Mouse (Mus musculus): Measurements from ENCODE around the gene Spc25. TPM values are rescaled to one million over a fixed set of nuclear protein-coding genes. Genes with fewer than 3 reads are reported as not detected.

Spc25 gene
- 231 and 241 TPM in 2 replicates for polyA plus RNA-seq (2014; fragmentation: Nextera tagmentation; extraction: Ambion mirVana)

GRCm38 (mm10) chr2:69205791-69206351 is at the start of gene Spc25:
Gene Spc25, minus strand, starts transcription at chr2:69206194.
- Histone ChIP-seq H3K4me1 (ENCODE audit: control insufficient read depth, insufficient read depth, low read length) (no peaks in the 10 kb centered on the region), H3K36me3 (replicated peaks; ENCODE audit: control insufficient read depth, insufficient read depth, low read depth, low read length) (peaks cover 4% of the 10 kb centered on the region), H3K9ac (replicated peaks; ENCODE audit: low read length) (peak within 1 kb of the TSS; percentile 86), H3K27me3 (ENCODE audit: control insufficient read depth, insufficient read depth, low read length) (no peaks in the 10 kb centered on the region), H3K27ac (replicated peaks; ENCODE audit: low read depth, low read length) (peak within 1 kb of the TSS; percentile 61; the same call in 1 of the 2 replicates), H3K4me3 (ENCODE audit: low read depth, low read length) (peak within 1 kb of the TSS; percentile 77), H3K9me3 (replicated peaks; ENCODE audit: control insufficient read depth, low read length) (no peaks in the 10 kb centered on the region), H3K4me2 (ENCODE audit: low read depth, low read length) (peak within 1 kb of the TSS; percentile 32)
- ATAC-seq (replicated peaks; ENCODE audit: insufficient number of reproducible peaks, low FRiP score, low TSS enrichment, low read depth) (peak; percentile 99), DNase-seq (ENCODE audit: low spot score) (peak; percentile 96)
- WGBS = under 1% methylated on average over 46 of the region's 46 CpGs

- H3K4me2 ChIP-seq (ENCODE audit: low read depth, low read length) = no peak overlapping the region
- H3K9ac ChIP-seq (replicated peaks; ENCODE audit: low read length) = no peak overlapping the region
- no peaks in the 10 kb centered on the region for H3K4me1 ChIP-seq (ENCODE audit: control insufficient read depth, insufficient read depth, low read length)
- DNase-seq (ENCODE audit: low spot score) (peak; percentile 1), ATAC-seq (replicated peaks; ENCODE audit: insufficient number of reproducible peaks, low FRiP score, low TSS enrichment, low read depth) (no peak)
- H3K27ac ChIP-seq (replicated peaks; ENCODE audit: low read depth, low read length) = no peak overlapping the region
- 39% methylated on average over 16 of the region's 16 CpGs for WGBS
- H3K36me3 ChIP-seq (replicated peaks; ENCODE audit: control insufficient read depth, insufficient read depth, low read depth, low read length) = no peaks in the 10 kb centered on the region
- no peaks in the 10 kb centered on the region for H3K27me3 ChIP-seq (ENCODE audit: control insufficient read depth, insufficient read depth, low read length)
- no peaks in the 10 kb centered on the region for H3K9me3 ChIP-seq (replicated peaks; ENCODE audit: control insufficient read depth, low read length)
- H3K4me3 ChIP-seq (ENCODE audit: low read depth, low read length) = no peak overlapping the region
Measured at GRCm38 (mm10) chr2:69248221-69248755, 42.3 kb upstream of the Spc25 start.

GRCm38 (mm10) chr2:69247081-69247480 is 41.1 kb upstream of the Spc25 start:
- H3K4me1 ChIP-seq (ENCODE audit: control insufficient read depth, insufficient read depth, low read length) = no peaks in the 10 kb centered on the region
- WGBS = 95% methylated on average over 1 of the region's 1 CpGs
- no peaks in the 10 kb centered on the region for H3K36me3 ChIP-seq (replicated peaks; ENCODE audit: control insufficient read depth, insufficient read depth, low read depth, low read length)
- H3K27me3 ChIP-seq (ENCODE audit: control insufficient read depth, insufficient read depth, low read length) = no peaks in the 10 kb centered on the region
- no peak overlapping the region for H3K4me3 ChIP-seq (ENCODE audit: low read depth, low read length)
- no peak overlapping the region for H3K4me2 ChIP-seq (ENCODE audit: low read depth, low read length)
- no peaks in the 10 kb centered on the region for H3K9me3 ChIP-seq (replicated peaks; ENCODE audit: control insufficient read depth, low read length)
- H3K9ac ChIP-seq (replicated peaks; ENCODE audit: low read length) = no peak overlapping the region
- DNase-seq (ENCODE audit: low spot score) (no peak), ATAC-seq (replicated peaks; ENCODE audit: insufficient number of reproducible peaks, low FRiP score, low TSS enrichment, low read depth) (no peak)
- no peak overlapping the region for H3K27ac ChIP-seq (replicated peaks; ENCODE audit: low read depth, low read length)

- ATAC-seq (replicated peaks; ENCODE audit: insufficient number of reproducible peaks, low FRiP score, low TSS enrichment, low read depth) = no peak
- 27% methylated on average over 2 of the region's 2 CpGs for WGBS
- Histone ChIP-seq H3K9me3 (replicated peaks; ENCODE audit: control insufficient read depth, low read length) (no peaks in the 10 kb centered on the region), H3K4me2 (ENCODE audit: low read depth, low read length) (no peak overlapping the region), H3K36me3 (replicated peaks; ENCODE audit: control insufficient read depth, insufficient read depth, low read depth, low read length) (no peaks in the 10 kb centered on the region), H3K9ac (replicated peaks; ENCODE audit: low read length) (no peak overlapping the region), H3K4me3 (ENCODE audit: low read depth, low read length) (no peak overlapping the region), H3K27me3 (ENCODE audit: control insufficient read depth, insufficient read depth, low read length) (no peaks in the 10 kb centered on the region), H3K27ac (replicated peaks; ENCODE audit: low read depth, low read length) (no peak overlapping the region), H3K4me1 (ENCODE audit: control insufficient read depth, insufficient read depth, low read length) (no peaks in the 10 kb centered on the region)
- no peak for DNase-seq (ENCODE audit: low spot score)
Measured at GRCm38 (mm10) chr2:69244924-69245323, 38.9 kb upstream of the Spc25 start.

GRCm38 (mm10) chr2:69239315-69239714 is 33.3 kb upstream of the Spc25 start:
- no peak for ATAC-seq (replicated peaks; ENCODE audit: insufficient number of reproducible peaks, low FRiP score, low TSS enrichment, low read depth)
- Histone ChIP-seq H3K27me3 (ENCODE audit: control insufficient read depth, insufficient read depth, low read length) (no peaks in the 10 kb centered on the region), H3K4me3 (ENCODE audit: low read depth, low read length) (no peak overlapping the region), H3K27ac (replicated peaks; ENCODE audit: low read depth, low read length) (no peak overlapping the region), H3K9ac (replicated peaks; ENCODE audit: low read length) (no peak overlapping the region), H3K4me1 (ENCODE audit: control insufficient read depth, insufficient read depth, low read length) (no peaks in the 10 kb centered on the region), H3K36me3 (replicated peaks; ENCODE audit: control insufficient read depth, insufficient read depth, low read depth, low read length) (no peaks in the 10 kb centered on the region), H3K4me2 (ENCODE audit: low read depth, low read length) (no peak overlapping the region), H3K9me3 (replicated peaks; ENCODE audit: control insufficient read depth, low read length) (no peaks in the 10 kb centered on the region)
- DNase-seq (ENCODE audit: low spot score) = no peak
- WGBS = 90% methylated on average over 9 of the region's 9 CpGs

- no peak overlapping the region for H3K9ac ChIP-seq (replicated peaks; ENCODE audit: low read length)
- no peaks in the 10 kb centered on the region for H3K9me3 ChIP-seq (replicated peaks; ENCODE audit: control insufficient read depth, low read length)
- H3K4me2 ChIP-seq (ENCODE audit: low read depth, low read length) = no peak overlapping the region
- 82% methylated on average over 5 of the region's 5 CpGs for WGBS
- no peaks in the 10 kb centered on the region for H3K27me3 ChIP-seq (ENCODE audit: control insufficient read depth, insufficient read depth, low read length)
- H3K36me3 ChIP-seq (replicated peaks; ENCODE audit: control insufficient read depth, insufficient read depth, low read depth, low read length) = no peaks in the 10 kb centered on the region
- no peak overlapping the region for H3K27ac ChIP-seq (replicated peaks; ENCODE audit: low read depth, low read length)
- ATAC-seq (replicated peaks; ENCODE audit: insufficient number of reproducible peaks, low FRiP score, low TSS enrichment, low read depth) (no peak), DNase-seq (ENCODE audit: low spot score) (no peak)
- H3K4me1 ChIP-seq (ENCODE audit: control insufficient read depth, insufficient read depth, low read length) = no peaks in the 10 kb centered on the region
- no peak overlapping the region for H3K4me3 ChIP-seq (ENCODE audit: low read depth, low read length)
Measured at GRCm38 (mm10) chr2:69234976-69235678, 29.1 kb upstream of the Spc25 start.

GRCm38 (mm10) chr2:69232101-69232500 is 26.1 kb upstream of the Spc25 start:
- ATAC-seq (replicated peaks; ENCODE audit: insufficient number of reproducible peaks, low FRiP score, low TSS enrichment, low read depth) (no peak), DNase-seq (ENCODE audit: low spot score) (no peak)
- Histone ChIP-seq H3K27me3 (ENCODE audit: control insufficient read depth, insufficient read depth, low read length) (no peaks in the 10 kb centered on the region), H3K4me3 (ENCODE audit: low read depth, low read length) (no peak overlapping the region), H3K9ac (replicated peaks; ENCODE audit: low read length) (no peak overlapping the region), H3K9me3 (replicated peaks; ENCODE audit: control insufficient read depth, low read length) (no peaks in the 10 kb centered on the region), H3K27ac (replicated peaks; ENCODE audit: low read depth, low read length) (no peak overlapping the region), H3K4me2 (ENCODE audit: low read depth, low read length) (no peak overlapping the region), H3K36me3 (replicated peaks; ENCODE audit: control insufficient read depth, insufficient read depth, low read depth, low read length) (no peaks in the 10 kb centered on the region), H3K4me1 (ENCODE audit: control insufficient read depth, insufficient read depth, low read length) (no peaks in the 10 kb centered on the region)

GRCm38 (mm10) chr2:69230137-69230536 is 24.1 kb upstream of the Spc25 start:
- Histone ChIP-seq H3K4me2 (ENCODE audit: low read depth, low read length) (no peak overlapping the region), H3K9ac (replicated peaks; ENCODE audit: low read length) (no peak overlapping the region), H3K4me3 (ENCODE audit: low read depth, low read length) (no peak overlapping the region), H3K27me3 (ENCODE audit: control insufficient read depth, insufficient read depth, low read length) (no peaks in the 10 kb centered on the region), H3K4me1 (ENCODE audit: control insufficient read depth, insufficient read depth, low read length) (no peaks in the 10 kb centered on the region), H3K36me3 (replicated peaks; ENCODE audit: control insufficient read depth, insufficient read depth, low read depth, low read length) (no peaks in the 10 kb centered on the region), H3K9me3 (replicated peaks; ENCODE audit: control insufficient read depth, low read length) (no peaks in the 10 kb centered on the region), H3K27ac (replicated peaks; ENCODE audit: low read depth, low read length) (no peak overlapping the region)
- WGBS = 90% methylated on average over 2 of the region's 2 CpGs
- ATAC-seq (replicated peaks; ENCODE audit: insufficient number of reproducible peaks, low FRiP score, low TSS enrichment, low read depth) (no peak), DNase-seq (ENCODE audit: low spot score) (no peak)

All from embryonic facial prominence, embryonic 11.5 days (tissue).